Mouse (Mus musculus): ENCODE results near the gene Tenm3. TPM values are rescaled to one million over a fixed set of nuclear protein-coding genes. Genes with fewer than 3 reads are reported as not detected.
A peak's percentile ranks its signal among the peaks of the same experiment; 100 is the strongest.

Tenm3 gene
- 100 to 1,000 TPM; 122 to 147 TPM for total RNA-seq (2021)
- long read RNA-seq, partial matches to known transcripts, result 10 of 28 reads
- long read RNA-seq, other reads (novel, unspliced or antisense), result 18 of 28 reads

GRCm38 (mm10) chr8:48843931-48844285 is at the start of gene Tenm3:
Gene Tenm3 (minus strand): TSS chr8:48843951.
- peak in 1 of 2 experiments; percentile 37 for DNase-seq (ENCODE audit: low spot score in 2 of 2)

DNA sequence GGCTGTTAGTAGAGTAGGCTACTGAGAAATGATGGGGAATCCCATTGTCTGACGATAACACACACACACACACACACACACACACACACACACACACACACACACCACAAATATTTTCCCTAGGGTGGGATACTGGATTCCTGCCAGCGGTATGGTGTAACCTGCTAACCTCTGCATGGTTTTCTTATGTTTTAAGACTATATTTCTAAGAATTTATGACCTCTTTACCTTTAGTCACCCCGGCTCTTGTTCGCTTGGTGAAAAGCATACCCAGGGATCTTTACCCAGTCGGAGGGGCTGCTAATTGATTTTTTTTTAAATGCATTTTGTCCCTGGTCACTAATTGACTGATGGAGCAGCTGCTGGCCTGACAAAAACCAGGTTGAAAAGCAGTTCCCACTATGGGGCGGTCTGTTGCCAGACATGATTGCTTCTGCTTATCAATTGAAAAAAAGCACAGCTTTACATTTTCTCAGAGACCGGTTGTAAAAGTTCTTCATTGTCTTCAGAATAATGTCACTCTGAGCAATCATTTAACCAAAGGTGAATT is 46.5 kb upstream of the Tenm3 start:
- DNase-seq (ENCODE audit: low spot score in 2 of 2), result no peak

DNA sequence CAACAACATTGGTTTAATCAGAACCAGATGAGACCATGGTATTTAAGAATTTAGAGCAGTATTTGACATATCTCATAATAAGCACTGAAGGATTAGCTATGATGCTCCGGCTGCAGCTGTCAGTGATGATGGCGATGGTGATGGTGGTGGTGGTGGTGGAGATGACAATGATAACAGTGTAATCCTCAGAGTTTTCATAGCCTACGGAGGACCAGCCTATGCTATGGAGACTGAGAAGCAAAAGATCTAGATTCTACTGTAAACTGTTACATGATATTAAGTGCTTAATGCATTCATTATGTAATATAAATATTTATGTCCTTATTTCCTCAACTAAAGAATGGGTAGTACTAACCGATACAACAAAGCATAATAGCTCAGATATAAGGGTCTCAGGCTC is 40.5 kb upstream of the Tenm3 start:
- no peak for DNase-seq (ENCODE audit: low spot score in 2 of 2)

DNA sequence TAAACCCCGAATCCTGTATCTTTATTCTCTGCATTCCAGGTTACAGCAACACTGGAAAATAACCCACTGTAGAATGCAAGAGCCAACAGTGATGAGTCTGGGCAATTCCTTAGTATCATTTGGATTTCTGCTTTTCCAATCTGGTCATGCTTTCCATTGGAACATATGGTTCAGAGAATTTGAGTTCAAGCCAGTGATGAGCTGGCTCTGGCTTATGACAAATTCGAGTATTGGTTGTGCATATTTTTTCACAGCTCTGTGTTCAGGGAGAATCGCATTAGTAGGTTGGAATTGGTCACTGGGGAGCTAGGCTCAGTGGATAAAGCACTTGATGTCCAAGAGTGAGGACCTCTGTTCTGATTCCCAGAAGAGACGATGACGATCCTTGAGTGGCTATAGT is 36.8 kb upstream of the Tenm3 start:
- peak in 1 of 2 experiments; percentile 20 for DNase-seq (ENCODE audit: low spot score in 2 of 2)

GRCm38 (mm10) chr8:48865972-48866371 is 22.2 kb upstream of the Tenm3 start:
- no peak for DNase-seq (ENCODE audit: low spot score in 2 of 2)

- DNase-seq (ENCODE audit: low spot score in 2 of 2), result no peak
Measured at GRCm38 (mm10) chr8:48865485-48865884, 21.7 kb upstream of the Tenm3 start.

DNA sequence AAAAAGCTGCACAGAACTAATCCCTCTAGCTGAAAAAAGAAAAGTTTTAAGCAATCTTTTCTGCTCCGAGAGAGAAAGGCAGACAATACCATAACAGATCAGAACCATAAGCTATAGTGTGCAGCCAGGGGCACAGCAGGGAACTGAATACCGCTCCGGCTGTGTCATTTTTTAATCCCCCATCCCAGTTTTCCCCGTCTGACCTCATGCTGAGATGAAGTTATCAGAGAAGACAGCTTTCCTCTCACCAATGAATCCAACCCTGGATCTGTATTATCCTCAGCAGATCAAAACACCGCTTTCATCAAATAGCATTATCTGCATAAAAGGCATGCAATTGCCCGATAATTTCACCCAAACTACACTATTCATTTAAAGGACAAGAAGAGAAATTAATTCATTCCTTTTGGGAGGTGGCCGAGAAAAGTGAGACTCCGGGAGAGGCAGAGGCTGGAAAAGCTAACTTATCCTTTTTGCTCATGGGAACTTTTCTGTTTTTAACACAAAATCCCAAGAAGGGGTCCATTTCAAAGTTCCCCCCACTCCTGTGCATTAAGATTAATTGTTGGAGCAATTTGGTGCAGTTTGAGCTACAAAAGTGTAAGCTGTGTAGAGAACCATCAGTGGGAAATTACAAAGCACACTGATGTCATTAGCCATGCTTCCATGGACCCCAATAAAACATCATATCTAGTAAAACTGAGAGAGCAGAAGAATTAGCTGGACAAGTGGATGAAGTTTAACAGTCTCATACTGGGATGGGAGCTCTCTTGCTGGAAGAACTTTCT is 6.7 kb upstream of the Tenm3 start:
- DNase-seq (ENCODE audit: low spot score in 2 of 2), result no peak

DNA sequence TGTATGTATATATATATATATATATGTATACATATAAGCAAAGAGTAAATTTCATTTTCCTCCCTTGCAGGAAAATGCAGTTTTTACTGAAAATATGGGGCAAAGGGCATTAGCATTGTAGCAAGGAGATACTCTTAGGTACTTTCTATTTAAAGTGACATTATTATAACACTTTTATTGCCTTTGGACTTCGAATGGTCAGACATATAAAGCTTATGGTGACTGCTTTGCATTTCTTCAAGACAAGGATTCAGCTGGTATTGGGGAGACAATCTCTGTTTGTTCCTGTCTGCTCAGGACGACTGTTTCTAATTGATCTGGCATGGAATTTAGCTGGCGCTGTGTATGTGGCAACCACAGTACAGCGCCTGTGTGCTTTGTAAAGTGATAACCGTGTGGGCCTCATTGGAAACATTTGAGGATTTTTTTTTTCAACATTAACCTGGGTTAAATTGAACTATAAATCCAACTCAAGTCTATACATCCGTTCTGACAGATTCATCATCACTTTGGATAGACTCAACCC is 5.4 kb upstream of the Tenm3 start:
- DNase-seq (ENCODE audit: low spot score in 2 of 2), result no peak

- DNase-seq (ENCODE audit: low spot score in 2 of 2), result no peak
Measured at GRCm38 (mm10) chr8:48844961-48845360, 1.2 kb upstream of the Tenm3 start.

DNA sequence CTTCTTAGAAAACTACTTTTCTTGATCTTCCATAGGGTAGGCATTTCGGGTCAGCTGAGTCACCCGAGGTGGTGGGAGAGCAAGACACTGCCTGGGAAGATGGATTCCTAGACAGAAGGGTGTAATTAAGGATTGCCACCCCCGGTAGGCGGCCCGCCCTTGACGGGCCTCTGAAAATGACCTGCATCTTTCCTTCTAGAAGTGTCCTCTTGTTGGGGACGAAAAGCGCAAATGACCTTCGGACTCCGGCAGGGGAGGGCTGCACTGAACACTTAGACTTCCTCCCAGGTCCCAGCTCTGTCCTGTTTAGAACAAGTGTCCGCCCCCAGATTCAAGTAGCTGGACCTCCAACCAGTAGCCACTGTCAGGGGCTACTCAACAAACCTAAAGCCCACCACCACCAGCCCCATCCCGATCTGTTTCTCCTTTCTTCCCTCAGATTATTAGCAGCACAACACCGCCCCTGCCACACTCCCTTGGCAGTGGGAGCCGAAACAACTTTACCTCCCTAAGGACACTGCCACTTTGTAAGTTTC is 687 bp upstream of the Tenm3 start:
- DNase-seq (ENCODE audit: low spot score in 2 of 2), result no peak

GRCm38 (mm10) chr8:48842991-48843930 is 490 bp downstream of the Tenm3 start:
- peak; percentile 44 to 61 for DNase-seq (ENCODE audit: low spot score in 2 of 2)

- no peak for DNase-seq (ENCODE audit: low spot score in 2 of 2)
Measured at GRCm38 (mm10) chr8:48842516-48842990, 1.2 kb downstream of the Tenm3 start.

GRCm38 (mm10) chr8:48842035-48842434 is 1.7 kb downstream of the Tenm3 start:
- DNase-seq (ENCODE audit: low spot score in 2 of 2), result no peak

DNA sequence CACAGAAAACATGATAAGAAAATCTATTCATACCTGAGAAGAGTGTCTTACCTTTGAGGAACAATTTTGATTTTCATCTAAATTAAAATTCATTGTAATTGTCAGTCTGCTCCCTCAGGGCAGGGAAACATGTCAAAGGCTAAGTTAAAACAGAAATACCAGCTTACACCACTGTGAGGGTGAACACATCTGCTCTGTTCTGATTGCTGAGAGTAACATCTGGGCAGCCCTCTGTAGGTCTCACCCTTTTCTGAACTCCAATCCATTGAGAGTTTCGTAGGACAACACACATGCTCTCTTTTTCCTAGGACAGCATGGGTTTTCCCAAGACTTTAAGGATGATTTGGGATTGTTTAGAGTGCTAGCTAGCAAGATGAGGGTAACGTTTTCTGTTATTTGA is 8.0 kb downstream of the Tenm3 start:
- DNase-seq (ENCODE audit: low spot score in 2 of 2), result no peak

DNA sequence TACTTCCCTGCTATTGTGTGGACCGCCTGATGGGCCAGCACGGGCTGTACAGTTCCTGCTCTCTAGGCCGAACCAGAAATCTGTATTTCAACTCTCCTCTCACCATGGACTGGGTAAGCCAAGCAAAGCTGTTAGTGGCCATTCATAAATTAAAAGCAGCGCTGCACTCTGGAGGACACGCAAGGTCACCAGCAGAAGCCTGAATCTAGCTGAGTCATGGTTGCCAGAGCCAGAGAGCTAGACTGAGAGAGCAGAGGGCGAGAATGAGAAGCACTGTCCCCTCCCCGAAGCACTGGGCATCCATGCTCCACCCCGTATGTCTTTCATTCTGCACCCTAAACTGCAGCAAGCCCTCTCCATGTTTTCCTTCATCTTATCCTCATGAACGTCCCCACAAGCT is 16.3 kb downstream of the Tenm3 start:
- no peak for DNase-seq (ENCODE audit: low spot score in 2 of 2)

DNA sequence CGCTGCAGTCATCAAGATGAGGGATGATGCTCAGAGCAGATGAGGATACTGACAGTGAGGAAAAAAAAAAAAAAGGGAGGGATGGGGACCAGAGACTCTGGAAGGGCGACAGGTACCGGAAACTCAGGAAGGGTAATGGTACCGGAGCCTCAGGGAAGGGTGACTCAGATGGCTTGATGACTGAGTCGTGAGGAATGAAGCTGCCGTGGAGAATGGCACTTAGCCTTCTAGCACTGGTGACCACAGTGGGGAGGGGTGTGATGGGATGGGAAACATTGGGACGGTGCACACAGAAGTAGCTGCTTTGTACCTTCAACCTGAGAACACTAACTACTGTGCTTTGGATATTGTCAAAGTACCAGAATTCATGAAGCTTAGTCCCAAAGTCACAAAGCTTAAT is 18.1 kb downstream of the Tenm3 start:
- no peak for DNase-seq (ENCODE audit: low spot score in 2 of 2)

DNA sequence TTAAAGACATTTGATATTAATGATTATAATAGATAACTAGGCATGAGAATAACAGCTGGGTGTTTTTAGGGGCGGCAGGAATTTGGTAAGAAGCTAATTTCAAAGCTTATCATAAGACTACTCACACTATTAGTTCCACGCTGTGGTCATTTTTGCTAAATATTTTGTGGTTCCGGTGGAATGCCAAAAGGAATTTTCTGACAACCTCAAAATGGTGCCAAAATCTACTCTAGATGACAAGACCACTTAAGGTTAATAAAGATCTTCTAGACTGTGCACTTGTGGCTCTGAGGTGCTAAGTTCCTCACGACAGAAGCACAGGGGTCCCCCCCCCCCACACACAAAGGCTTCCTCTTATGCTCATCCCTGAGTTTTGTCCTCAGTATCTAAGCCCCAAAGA is 21.5 kb downstream of the Tenm3 start:
- no peak for DNase-seq (ENCODE audit: low spot score in 2 of 2)

GRCm38 (mm10) chr8:48819962-48820361 is 23.8 kb downstream of the Tenm3 start:
- no peak for DNase-seq (ENCODE audit: low spot score in 2 of 2)

DNA sequence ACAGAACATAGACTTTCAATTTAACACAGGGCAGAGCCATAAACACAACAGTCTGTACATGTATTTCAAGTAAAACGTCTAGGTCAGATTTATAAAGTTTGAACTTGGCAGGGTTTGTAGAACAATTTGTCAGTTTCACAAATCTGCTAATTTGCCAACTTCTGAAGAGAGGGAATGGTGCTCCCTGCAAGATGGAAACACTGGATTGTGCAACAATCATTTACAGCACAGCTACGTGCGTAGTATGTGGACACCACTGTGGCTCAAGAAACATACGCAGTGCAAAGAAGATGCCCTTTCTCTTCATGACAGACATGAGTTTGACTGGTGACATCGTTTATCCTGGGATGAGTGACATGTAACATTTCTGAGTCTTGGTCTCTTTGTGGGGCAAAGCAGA is 24.4 kb downstream of the Tenm3 start:
- DNase-seq (ENCODE audit: low spot score in 2 of 2), result no peak

DNA sequence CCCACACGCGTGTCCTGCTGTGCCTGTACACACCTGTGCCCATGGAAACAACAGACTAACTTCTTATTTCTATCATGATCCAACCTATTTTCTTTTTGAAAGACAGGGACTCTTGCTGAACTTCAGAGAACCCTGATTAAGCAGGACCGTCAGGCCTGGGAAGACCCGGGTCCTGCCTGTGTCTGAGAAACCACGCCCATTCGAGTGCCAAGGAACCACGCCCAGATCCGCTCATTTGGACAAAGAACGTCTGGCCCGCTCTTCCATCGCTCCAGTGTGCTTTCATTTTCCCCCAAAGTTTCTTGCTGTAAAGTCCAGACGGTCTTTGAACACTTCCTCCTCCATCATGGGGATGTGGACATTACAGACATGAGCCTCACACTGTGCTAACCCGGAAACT is 26.8 kb downstream of the Tenm3 start:
- DNase-seq (ENCODE audit: low spot score in 2 of 2), result no peak

DNA sequence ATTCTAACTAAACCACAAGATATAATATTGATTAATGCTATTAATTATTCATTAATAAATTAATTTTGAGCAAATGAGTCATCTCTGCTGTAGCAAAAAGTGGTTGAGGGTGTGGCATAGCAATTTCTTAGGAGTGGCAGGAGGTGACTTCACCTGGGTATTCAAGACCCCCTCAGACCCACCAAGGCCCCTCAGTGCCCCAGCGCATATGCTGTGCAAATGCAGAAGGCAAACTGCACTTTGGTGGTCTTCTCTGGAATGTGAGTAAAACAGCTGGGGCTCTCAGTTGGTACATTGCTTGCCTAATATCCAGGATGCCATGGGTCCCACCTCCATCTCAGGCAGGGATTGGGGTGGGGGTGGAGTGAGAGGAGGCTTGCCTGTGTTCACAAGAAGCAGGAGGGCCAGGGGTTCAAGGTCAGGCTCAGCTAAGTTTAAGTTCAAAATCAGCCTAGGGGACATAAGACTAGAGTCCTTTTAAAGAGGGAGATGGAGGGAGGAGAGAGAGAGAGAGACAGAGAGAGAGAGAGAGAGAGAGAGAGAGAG is 31.5 kb downstream of the Tenm3 start:
- no peak for DNase-seq (ENCODE audit: low spot score in 2 of 2)
